Mouse (Mus musculus): ENCODE measurements around the gene Spice1. TPM values are rescaled to one million over a fixed set of nuclear protein-coding genes. Genes with fewer than 3 reads are reported as not detected.

Spice1 gene
- total RNA-seq, 2 experiments from 2014 or later: 6.8 to 7.0 TPM

Other genes starting within 250 kb of the Spice1 start
- gene Atp6v1a, start 207.4 kb upstream of the Spice1 start, total RNA-seq (2021): 10 to 100 TPM; 19.1 to 30.1 TPM
- 100 to 1,000 TPM; 183 to 237 TPM for gene Naa50, start 207.3 kb upstream of the Spice1 start, total RNA-seq (2021)
- 10 to 100 TPM; 43.0 to 52.5 TPM for gene Usf3, start 173.9 kb upstream of the Spice1 start, total RNA-seq (2021)
- gene Sidt1, start 13.9 kb upstream of the Spice1 start, total RNA-seq (2021): under 1 TPM; 0.05 to 0.09 TPM
- gene Cfap44, start 47.7 kb downstream of the Spice1 start, total RNA-seq (2021): not detected
- gene Boc, start 211.8 kb downstream of the Spice1 start, total RNA-seq (2021): 1 to 10 TPM; 2.5 to 4.8 TPM